Mouse (Mus musculus) adrenal gland (tissue): Measurements from ENCODE around the gene Fnbp1.
"Not testable (repeated sequence)": the region's sequence is repeated elsewhere in the genome, so short reads cannot be mapped to it uniquely, and the experiment has no call there.

ENCODE experiments used
- intact Hi-C: fragments of 180-260 bp; cut with DNase I; formaldehyde crosslinking; loops from one replicate; pipeline ENCODE4 v1.15.1; 2025
- long read RNA-seq, 2 experiments: library from polyadenylated mRNA; unstranded; transcript quantifications; one replicate each; pipeline ENCODE4 v2.0.0; 2020; ENCODE audit warnings: borderline replicate concordance in 1 of 2; ENCODE audit not compliant: insufficient replicate concordance in 1 of 2

Gene Fnbp1
- long read RNA-seq, experiment 1, full-length matches to known transcripts, result 2 of 4 reads
- long read RNA-seq, experiment 1, partial matches to known transcripts, result 1 of 4 reads
- long read RNA-seq, experiment 1, other reads (novel, unspliced or antisense), result 1 of 4 reads
- long read RNA-seq, experiment 2, partial matches to known transcripts, result 0 of 10 reads
- long read RNA-seq, experiment 2, other reads (novel, unspliced or antisense), result 8 of 10 reads

- intact Hi-C loops, result no loop called here
Measured at GRCm38 (mm10) chr2:31141867-31142454, at the start of gene Fnbp1. Gene Fnbp1 (minus strand): TSS chr2:31142008.

- intact Hi-C loops, result loop anchor here (5.0 to 10.0 kb wide), 2 partner anchors 103 to 195 kb away; no protein-coding TSS in a partner anchor
Measured at GRCm38 (mm10) chr2:31189654-31190053, 47.8 kb upstream of the Fnbp1 start.

- intact Hi-C loops, result no loop called here
Measured at GRCm38 (mm10) chr2:31188691-31189090, 46.9 kb upstream of the Fnbp1 start.

GRCm38 (mm10) chr2:31183830-31184229 is 42.0 kb upstream of the Fnbp1 start:
- intact Hi-C loops, result no loop called here

GRCm38 (mm10) chr2:31182786-31183330 is 41.0 kb upstream of the Fnbp1 start:
- intact Hi-C loops, result no loop called here

GRCm38 (mm10) chr2:31180081-31180551 is 38.3 kb upstream of the Fnbp1 start:
- intact Hi-C loops, result no loop called here

- intact Hi-C loops, result no loop called here
Measured at GRCm38 (mm10) chr2:31179471-31179870, 37.7 kb upstream of the Fnbp1 start.

GRCm38 (mm10) chr2:31178593-31178992 is 36.8 kb upstream of the Fnbp1 start:
- intact Hi-C loops, result not testable (repeated sequence)

- intact Hi-C loops, result no loop called here
Measured at GRCm38 (mm10) chr2:31173290-31173689, 31.5 kb upstream of the Fnbp1 start.

- intact Hi-C loops, result no loop called here
Measured at GRCm38 (mm10) chr2:31172536-31172935, 30.7 kb upstream of the Fnbp1 start.

- intact Hi-C loops, result no loop called here
Measured at GRCm38 (mm10) chr2:31172001-31172400, 30.2 kb upstream of the Fnbp1 start.

GRCm38 (mm10) chr2:31170164-31170563 is 28.4 kb upstream of the Fnbp1 start:
- intact Hi-C loops, result no loop called here

GRCm38 (mm10) chr2:31169001-31169400 is 27.2 kb upstream of the Fnbp1 start:
- intact Hi-C loops, result no loop called here

- intact Hi-C loops, result not testable (repeated sequence)
Measured at GRCm38 (mm10) chr2:31167571-31167970, 25.8 kb upstream of the Fnbp1 start.

GRCm38 (mm10) chr2:31165529-31165928 is 23.7 kb upstream of the Fnbp1 start:
- intact Hi-C loops, result no loop called here

- intact Hi-C loops, result no loop called here
Measured at GRCm38 (mm10) chr2:31164841-31165455, 23.1 kb upstream of the Fnbp1 start.

- intact Hi-C loops, result no loop called here
Measured at GRCm38 (mm10) chr2:31163361-31164118, 21.7 kb upstream of the Fnbp1 start.

- intact Hi-C loops, result no loop called here
Measured at GRCm38 (mm10) chr2:31161620-31162019, 19.8 kb upstream of the Fnbp1 start.

GRCm38 (mm10) chr2:31160147-31160920 is 18.5 kb upstream of the Fnbp1 start:
- intact Hi-C loops, result no loop called here

- intact Hi-C loops, result no loop called here
Measured at GRCm38 (mm10) chr2:31156846-31157245, 15.0 kb upstream of the Fnbp1 start.
